Mouse (Mus musculus): Measurements from ENCODE around the gene Scamp2.

DNA sequence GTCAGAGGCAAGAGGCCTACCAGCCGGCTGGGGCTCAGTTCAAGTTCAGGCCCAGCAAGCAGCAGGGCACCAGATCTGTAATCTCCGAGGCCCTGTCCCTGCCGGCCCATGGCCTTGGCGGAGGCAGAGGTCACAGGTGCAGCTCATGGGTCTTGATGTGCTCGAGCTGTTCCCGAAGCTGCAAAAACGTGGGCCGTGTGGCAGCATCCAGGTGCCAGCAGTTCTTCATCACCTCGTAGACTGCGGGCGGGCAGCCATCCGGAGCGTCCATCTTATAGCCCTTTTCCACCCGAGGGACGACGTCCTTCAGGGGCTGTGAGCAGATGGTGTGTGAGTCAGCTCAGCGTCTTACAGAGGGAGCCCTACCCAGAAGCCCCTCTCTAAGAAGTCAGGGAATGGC, 66.4 kb downstream of the Scamp2 start:
- TF ChIP-seq EP300 (IDR thresholded peaks at IDR 0.05; ENCODE audit: insufficient read depth, low read depth, low read length) (no peak), POLR2A (IDR thresholded peaks at IDR 0.05; ENCODE audit: insufficient read depth, low read depth, low read length) (no peak)

Measured in heart, adult 2 months (tissue).